ENCODE assay signal across 8 mouse cellular contexts in the genomic region with DNA sequence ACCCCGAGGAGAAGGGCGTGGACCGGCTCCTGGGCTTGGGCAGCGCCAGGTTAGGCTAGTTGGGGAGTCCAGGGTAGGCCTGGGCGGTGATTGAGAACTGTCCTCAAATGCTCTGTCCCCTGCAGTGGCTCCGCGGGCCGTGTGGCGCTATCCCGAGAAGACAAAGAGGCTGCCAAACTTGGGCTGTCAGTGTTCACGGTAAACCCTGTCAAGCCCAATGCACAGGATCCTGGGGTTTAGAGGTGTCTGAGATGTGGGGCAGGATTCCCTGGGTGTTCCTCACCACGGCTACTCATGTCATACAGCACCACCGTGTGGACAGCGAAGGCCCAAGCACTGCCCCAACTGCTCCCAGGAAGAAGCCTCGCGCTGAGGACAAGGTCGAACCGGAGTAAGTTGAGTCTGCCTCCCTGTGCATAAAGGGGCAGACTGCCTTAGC. TPM values are rescaled to one million over a fixed set of nuclear protein-coding genes. Genes with fewer than 3 reads are reported as not detected.
DNase-seq lines count a peak whose midpoint lies in the region; TF ChIP-seq lines count a peak whose summit lies in the region.

No protein-coding gene starts in this region.

- H3K9ac ChIP-seq in ES-E14 (ENCODE audit: insufficient read depth, low read depth, low read length, poor library complexity, severe bottlenecking): peak overlapping the region; percentile 51

- DNase-seq in ES-E14 (ENCODE audit: low read depth, low spot score): no peak
- peak; percentile 78 for DNase-seq in brain, embryonic 14.5 days (ENCODE audit: low read depth)
- DNase-seq in heart, postnatal 10 days: peak; percentile 82 to 85
- peak in 1 of 2 experiments; percentile 35 for DNase-seq in layer of hippocampus, adult 2 months (ENCODE audit: low spot score in 2 of 2)
- DNase-seq in lung, postnatal 14 days: peak; percentile 71
- DNase-seq in retina, embryonic 14.5 days (ENCODE audit: low spot score): peak; percentile 75
- peak; percentile 53 for DNase-seq in urinary bladder, postnatal 25 days (ENCODE audit: low spot score)

- H3K27ac ChIP-seq in ES-E14 (ENCODE audit: insufficient read depth, low read depth, low read length, poor library complexity, severe bottlenecking): no peak overlapping the region
- H3K27ac ChIP-seq in layer of hippocampus, adult 2 months: peak overlapping the region; percentile 90

- intact Hi-C loops in heart, postnatal 10 days (cut with DNase I): loop anchor here (1.0 kb wide), 1 partner anchor 18 kb away; no protein-coding TSS in a partner anchor

- TF ChIP-seq POLR2A in brain, embryonic 14.5 days (IDR thresholded peaks at IDR 0.05; ENCODE audit: borderline replicate concordance, extremely low read depth, insufficient read depth, insufficient read length, poor library complexity, severe bottlenecking): no peak

- in situ Hi-C loops in ES-E14 (cut with MboI; ENCODE audit: low sequenced_read_pairs in 2 of 2, unreplicated experiment in 2 of 2): no loop called here

- peak; percentile 64 for TF ChIP-seq CTCF in brain, embryonic 14.5 days (IDR thresholded peaks at IDR 0.05; ENCODE audit: borderline replicate concordance, extremely low read depth, insufficient read depth, insufficient read length)
- TF ChIP-seq CTCF in layer of hippocampus, adult 2 months (conservative IDR thresholded peaks at IDR 0.05): peak; percentile 76

- H3K4me3 ChIP-seq in ES-E14 (ENCODE audit: insufficient read depth in 1 of 2, low read depth in 1 of 2, low read length in 2 of 2, poor library complexity in 1 of 2, severe bottlenecking in 1 of 2): peak overlapping the region; percentile 91 to 98
- peak overlapping the region; percentile 86 for H3K4me3 ChIP-seq in erythroblast, embryonic 14.5 days (replicated peaks)
- peak overlapping the region; percentile 100 for H3K4me3 ChIP-seq in layer of hippocampus, adult 2 months

- peaks cover 40% of the 10 kb centered on the region for H3K36me3 ChIP-seq in ES-E14 (ENCODE audit: control insufficient read depth, insufficient read depth, low read length, poor library complexity, severe bottlenecking)
- peaks cover 79% of the 10 kb centered on the region for H3K36me3 ChIP-seq in erythroblast, embryonic 14.5 days (ENCODE audit: control insufficient read depth)

- no peaks in the 10 kb centered on the region for H3K27me3 ChIP-seq in erythroblast, embryonic 14.5 days (ENCODE audit: control insufficient read depth)

- peaks cover 0 to 5% of the 10 kb centered on the region in 2 experiments; a peak in 1 of 4 replicates for H3K4me1 ChIP-seq in ES-E14 (ENCODE audit: control insufficient read depth in 2 of 2, insufficient read depth in 2 of 2, low read length in 2 of 2, poor library complexity in 1 of 2)
- peaks cover 59% of the 10 kb centered on the region for H3K4me1 ChIP-seq in erythroblast, embryonic 14.5 days (ENCODE audit: control insufficient read depth)

- no peaks in the 10 kb centered on the region for H3K9me3 ChIP-seq in ES-E14 (ENCODE audit: control insufficient read depth, insufficient read depth, low read depth, low read length)
- no peaks in the 10 kb centered on the region for H3K9me3 ChIP-seq in erythroblast, embryonic 14.5 days (ENCODE audit: control insufficient read depth, low read length)

TF ChIP-seq in ES-E14, 5 proteins besides CTCF, POLR2A, EP300 and RAD21:
- no peak for TF ChIP-seq ZC3H11A (IDR thresholded peaks at IDR 0.05; ENCODE audit: borderline replicate concordance, low read depth, low read length)
- TF ChIP-seq HCFC1 (IDR thresholded peaks at IDR 0.05; ENCODE audit: borderline replicate concordance, insufficient read depth, low read length): no peak
- TF ChIP-seq CHD2 (IDR thresholded peaks at IDR 0.05; ENCODE audit: low read depth, low read length): no peak
- TF ChIP-seq ZNF384 (IDR thresholded peaks at IDR 0.05; ENCODE audit: low read depth, low read length): no peak
- TF ChIP-seq MAFK (IDR thresholded peaks at IDR 0.05; ENCODE audit: insufficient read depth, low read depth, low read length): no peak

RNA-seq across cellular contexts. Expression of gene 2310033P09Rik, which starts 0.9 kb away (rescaled TPM):
- total RNA-seq in ES-E14 (2012; rRNA removed): 14.4 and 15.5 TPM in 2 replicates
- polyA plus RNA-seq in brain, embryonic 14.5 days (2012; rRNA removed): 32.4 and 37.2 TPM in 2 replicates
- polyA plus RNA-seq in erythroblast, embryonic 14.5 days (2012): 6.9 and 8.6 TPM in 2 replicates
- 10 to 100 TPM in 1 of 2 experiments, 1 to 10 TPM in 1; 9.4 to 12.3 TPM for total RNA-seq in heart, postnatal 10 days (2021)
- total RNA-seq in layer of hippocampus, adult 2 months (2021): 10 to 100 TPM; 21.6 to 22.3 TPM

RNA-seq across cellular contexts. Expression of gene Mrpl55, which starts 6.7 kb away (rescaled TPM):
- total RNA-seq in ES-E14 (2012; rRNA removed): 66.4 TPM in 2 replicates
- polyA plus RNA-seq in brain, embryonic 14.5 days (2012; rRNA removed): 45.5 and 58.2 TPM in 2 replicates
- polyA plus RNA-seq in erythroblast, embryonic 14.5 days (2012): 4.0 and 5.3 TPM in 2 replicates
- 10 to 100 TPM; 86.9 to 88.0 TPM for total RNA-seq in heart, postnatal 10 days (2021)
- 10 to 100 TPM; 37.3 to 39.3 TPM for total RNA-seq in layer of hippocampus, adult 2 months (2021)

RNA-seq across cellular contexts. Expression of gene Guk1, which starts 17.0 kb away (rescaled TPM):
- total RNA-seq in ES-E14 (2012; rRNA removed): 188 and 238 TPM in 2 replicates
- polyA plus RNA-seq in brain, embryonic 14.5 days (2012; rRNA removed): 145 and 172 TPM in 2 replicates
- polyA plus RNA-seq in erythroblast, embryonic 14.5 days (2012): 1.9 and 3.8 TPM in 2 replicates
- total RNA-seq in heart, postnatal 10 days (2021): 10 to 100 TPM; 74.3 to 76.2 TPM
- 100 to 1,000 TPM; 134 to 136 TPM for total RNA-seq in layer of hippocampus, adult 2 months (2021)

RNA-seq across cellular contexts. Expression of gene Arf1, which starts 19.0 kb away (rescaled TPM):
- total RNA-seq in ES-E14 (2012; rRNA removed): 277 and 347 TPM in 2 replicates
- polyA plus RNA-seq in brain, embryonic 14.5 days (2012; rRNA removed): 565 and 655 TPM in 2 replicates
- polyA plus RNA-seq in erythroblast, embryonic 14.5 days (2012): 10.0 and 10.5 TPM in 2 replicates
- 100 to 1,000 TPM; 339 to 344 TPM for total RNA-seq in heart, postnatal 10 days (2021)
- total RNA-seq in layer of hippocampus, adult 2 months (2021): 100 to 1,000 TPM; 498 to 523 TPM

RNA-seq across cellular contexts. Expression of gene Gjc2, which starts 26.0 kb away (rescaled TPM):
- 0.26 TPM in 1 of 2 replicates, not detected in the other for total RNA-seq in ES-E14 (2012; rRNA removed)
- 0.87 and 1.1 TPM in 2 replicates for polyA plus RNA-seq in brain, embryonic 14.5 days (2012; rRNA removed)
- polyA plus RNA-seq in erythroblast, embryonic 14.5 days (2012): 0.03 TPM in 1 of 2 replicates, not detected in the other
- 1 to 10 TPM; 1.7 to 1.8 TPM for total RNA-seq in heart, postnatal 10 days (2021)
- total RNA-seq in layer of hippocampus, adult 2 months (2021): 10 to 100 TPM; 10.2 to 10.8 TPM
